Mouse (Mus musculus): ENCODE measurements at regions not wholly inside any gene's neighbourhood (a gene's known extent, or its start where the extent isn't known, plus 50 kb on each side); places are given as distances from the start of the nearest gene placed in this dataset.

- 87% methylated on average over 10 of the region's 10 CpGs for WGBS
- no peak overlapping the region for H3K4me3 ChIP-seq
- H3K9me3 ChIP-seq (replicated peaks): peaks cover 5% of the 10 kb centered on the region; the same call in 1 of the 2 replicates
- peaks cover 32% of the 10 kb centered on the region for H3K4me1 ChIP-seq
- H3K27me3 ChIP-seq (ENCODE audit: low read depth, poor library complexity, severe bottlenecking): no peaks in the 10 kb centered on the region
- H3K27ac ChIP-seq: no peak overlapping the region
- no peak for DNase-seq (ENCODE audit: low spot score)
- no peaks in the 10 kb centered on the region; the same call in 1 of the 2 replicates for H3K36me3 ChIP-seq
These were observed 97.8 kb upstream of the Cnot2 start for GRCm38 (mm10) chr10:116678950-116679735.

GRCm38 (mm10) chr10:116677949-116678348 lies 96.6 kb upstream of the Cnot2 start:
- Histone ChIP-seq H3K27me3 (ENCODE audit: low read depth, poor library complexity, severe bottlenecking) (no peaks in the 10 kb centered on the region), H3K4me1 (peaks cover 21% of the 10 kb centered on the region), H3K27ac (peak overlapping the region; percentile 5; the same call in 1 of the 2 replicates), H3K9me3 (replicated peaks) (peaks cover 5% of the 10 kb centered on the region; the same call in 1 of the 2 replicates), H3K4me3 (no peak overlapping the region), H3K36me3 (no peaks in the 10 kb centered on the region; the same call in 1 of the 2 replicates)
- no peak for DNase-seq (ENCODE audit: low spot score)
- WGBS: 53% methylated on average over 4 of the region's 4 CpGs

- Histone ChIP-seq H3K4me1 (peaks cover 20% of the 10 kb centered on the region), H3K27me3 (ENCODE audit: low read depth, poor library complexity, severe bottlenecking) (no peaks in the 10 kb centered on the region), H3K27ac (peak overlapping the region; percentile 73), H3K36me3 (no peaks in the 10 kb centered on the region), H3K9me3 (replicated peaks) (no peaks in the 10 kb centered on the region), H3K4me3 (no peak overlapping the region)
- WGBS: 80% methylated on average over 7 of the region's 7 CpGs
- no peak for DNase-seq (ENCODE audit: low spot score)
These were observed 93.9 kb upstream of the Cnot2 start for GRCm38 (mm10) chr10:116675171-116675570.

- WGBS: 83% methylated on average over 2 of the region's 2 CpGs
- Histone ChIP-seq H3K4me3 (no peak overlapping the region), H3K9me3 (replicated peaks) (no peaks in the 10 kb centered on the region), H3K4me1 (peaks cover 20% of the 10 kb centered on the region), H3K27ac (peak overlapping the region; percentile 73), H3K36me3 (no peaks in the 10 kb centered on the region), H3K27me3 (ENCODE audit: low read depth, poor library complexity, severe bottlenecking) (no peaks in the 10 kb centered on the region)
- no peak for DNase-seq (ENCODE audit: low spot score)
These were observed 93.0 kb upstream of the Cnot2 start for GRCm38 (mm10) chr10:116674348-116674747.

- Histone ChIP-seq H3K36me3 (no peaks in the 10 kb centered on the region), H3K9me3 (replicated peaks) (no peaks in the 10 kb centered on the region), H3K27ac (no peak overlapping the region), H3K4me3 (no peak overlapping the region), H3K27me3 (ENCODE audit: low read depth, poor library complexity, severe bottlenecking) (no peaks in the 10 kb centered on the region), H3K4me1 (peaks cover 3% of the 10 kb centered on the region; the same call in 1 of the 2 replicates)
- no peak for DNase-seq (ENCODE audit: low spot score)
- WGBS: 96% methylated on average over 6 of the region's 6 CpGs
These were observed 77.1 kb upstream of the Cnot2 start for GRCm38 (mm10) chr10:116658162-116658962.

- H3K27me3 ChIP-seq (ENCODE audit: low read depth, poor library complexity, severe bottlenecking): no peaks in the 10 kb centered on the region
- H3K27ac ChIP-seq: no peak overlapping the region
- no peak overlapping the region for H3K4me3 ChIP-seq
- H3K9me3 ChIP-seq (replicated peaks): no peaks in the 10 kb centered on the region
- DNase-seq (ENCODE audit: low spot score): no peak
- no peaks in the 10 kb centered on the region for H3K4me1 ChIP-seq
- H3K36me3 ChIP-seq: no peaks in the 10 kb centered on the region
- 86% methylated on average over 7 of the region's 7 CpGs for WGBS
These were observed 74.6 kb upstream of the Cnot2 start for GRCm38 (mm10) chr10:116655891-116656290.

- Histone ChIP-seq H3K4me1 (no peaks in the 10 kb centered on the region), H3K9me3 (replicated peaks) (no peaks in the 10 kb centered on the region), H3K27me3 (ENCODE audit: low read depth, poor library complexity, severe bottlenecking) (no peaks in the 10 kb centered on the region), H3K36me3 (no peaks in the 10 kb centered on the region), H3K4me3 (no peak overlapping the region), H3K27ac (no peak overlapping the region)
- WGBS: 82% methylated on average over 6 of the region's 6 CpGs
- no peak for DNase-seq (ENCODE audit: low spot score)
These were observed 73.9 kb upstream of the Cnot2 start for GRCm38 (mm10) chr10:116655018-116655807.

GRCm38 (mm10) chr10:116654091-116654490 lies 72.8 kb upstream of the Cnot2 start:
- WGBS: 93% methylated on average over 14 of the region's 14 CpGs

GRCm38 (mm10) chr10:116653511-116653945 lies 72.2 kb upstream of the Cnot2 start:
- no peak for DNase-seq (ENCODE audit: low spot score)

More at GRCm38 (mm10) chr10:116654091-116654490, 72.8 kb upstream of the Cnot2 start:
- DNase-seq (ENCODE audit: low spot score): no peak
- Histone ChIP-seq H3K9me3 (replicated peaks) (no peaks in the 10 kb centered on the region), H3K27me3 (ENCODE audit: low read depth, poor library complexity, severe bottlenecking) (no peaks in the 10 kb centered on the region), H3K36me3 (no peaks in the 10 kb centered on the region), H3K4me1 (no peaks in the 10 kb centered on the region), H3K4me3 (no peak overlapping the region), H3K27ac (no peak overlapping the region)

GRCm38 (mm10) chr10:116649287-116649686 lies 68.0 kb upstream of the Cnot2 start:
- H3K9me3 ChIP-seq (replicated peaks): no peaks in the 10 kb centered on the region
- 90% methylated on average over 3 of the region's 3 CpGs for WGBS
- no peak overlapping the region for H3K4me3 ChIP-seq
- H3K36me3 ChIP-seq: no peaks in the 10 kb centered on the region
- H3K4me1 ChIP-seq: no peaks in the 10 kb centered on the region
- H3K27me3 ChIP-seq (ENCODE audit: low read depth, poor library complexity, severe bottlenecking): no peaks in the 10 kb centered on the region
- no peak overlapping the region for H3K27ac ChIP-seq
- DNase-seq (ENCODE audit: low spot score): no peak

More at GRCm38 (mm10) chr10:116653511-116653945, 72.2 kb upstream of the Cnot2 start:
- H3K4me1 ChIP-seq: no peaks in the 10 kb centered on the region
- no peaks in the 10 kb centered on the region for H3K27me3 ChIP-seq (ENCODE audit: low read depth, poor library complexity, severe bottlenecking)
- no peak overlapping the region for H3K4me3 ChIP-seq
- no peak overlapping the region for H3K27ac ChIP-seq
- no peaks in the 10 kb centered on the region for H3K9me3 ChIP-seq (replicated peaks)
- WGBS: 90% methylated on average over 12 of the region's 12 CpGs
- H3K36me3 ChIP-seq: no peaks in the 10 kb centered on the region

GRCm38 (mm10) chr10:116646035-116646434 lies 64.7 kb upstream of the Cnot2 start:
- Histone ChIP-seq H3K4me3 (no peak overlapping the region), H3K36me3 (no peaks in the 10 kb centered on the region), H3K27ac (no peak overlapping the region), H3K9me3 (replicated peaks) (no peaks in the 10 kb centered on the region), H3K4me1 (no peaks in the 10 kb centered on the region), H3K27me3 (ENCODE audit: low read depth, poor library complexity, severe bottlenecking) (no peaks in the 10 kb centered on the region)
- no peak for DNase-seq (ENCODE audit: low spot score)
- 88% methylated on average over 7 of the region's 7 CpGs for WGBS

- WGBS: 96% methylated on average over 7 of the region's 7 CpGs
- H3K27me3 ChIP-seq (ENCODE audit: low read depth, poor library complexity, severe bottlenecking): no peaks in the 10 kb centered on the region
- DNase-seq (ENCODE audit: low spot score): no peak
- no peaks in the 10 kb centered on the region for H3K9me3 ChIP-seq (replicated peaks)
- H3K4me3 ChIP-seq: no peak overlapping the region
- H3K27ac ChIP-seq: no peak overlapping the region
- no peaks in the 10 kb centered on the region for H3K4me1 ChIP-seq
- no peaks in the 10 kb centered on the region for H3K36me3 ChIP-seq
These were observed 64.3 kb upstream of the Cnot2 start for GRCm38 (mm10) chr10:116645631-116646030.

Data from limb, embryonic 10.5 days (tissue).